Mouse (Mus musculus): ENCODE data around the gene Gm3317.
"Not testable (repeated sequence)": the region's sequence is repeated elsewhere in the genome, so short reads cannot be mapped to it uniquely, and the experiment has no call there.

Gm3317 gene

GRCm38 (mm10) chr14:5164235-5164634 is at the start of gene Gm3317:
Gm3317 (plus strand) TSS chr14:5164535.
- DNase-seq (ENCODE audit: low read depth) = not testable (repeated sequence)

- not testable (repeated sequence) for DNase-seq (ENCODE audit: low read depth)
These were observed 33.1 kb upstream of the Gm3317 start, which contains the start of gene Gm8279 for GRCm38 (mm10) chr14:5131219-5131618. Gm8279 (plus strand) TSS chr14:5131519.

- not testable (repeated sequence) for DNase-seq (ENCODE audit: low read depth)
These were observed 21.2 kb downstream of the Gm3317 start, which contains the start of gene Gm8271 for GRCm38 (mm10) chr14:5185493-5185892. Gm8271 (plus strand) TSS chr14:5185793.

All from c-Kit-positive CD71-positive TER-119-negative erythroid progenitor cells, embryonic 14.5 days (primary cell).